9 mouse cellular contexts compared by ENCODE assay signal in the genomic region with DNA sequence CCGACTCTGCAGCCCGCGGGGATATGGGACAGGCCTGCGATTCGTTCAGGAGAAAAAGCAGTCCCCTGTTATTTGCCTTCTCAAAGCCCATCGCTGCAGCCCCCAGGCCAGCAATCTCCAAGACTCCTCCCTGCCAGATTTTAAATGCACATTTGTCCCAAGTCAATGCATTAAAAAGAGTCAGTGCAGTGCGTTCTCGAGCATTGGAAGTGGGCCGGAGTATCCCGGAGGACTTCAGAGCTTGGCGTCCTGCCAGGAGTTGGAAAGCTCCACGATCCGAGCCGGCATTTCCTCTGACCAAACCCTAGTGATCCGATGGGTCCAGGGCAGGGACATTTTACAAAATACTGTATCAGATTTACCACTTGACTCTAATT.
A peak's percentile ranks its signal among the peaks of the same experiment; 100 is the strongest.
DNase-seq lines count a peak whose midpoint lies in the region; ATAC-seq and TF ChIP-seq lines count a peak whose summit lies in the region.
"Had no signal": no experiment of that assay in that cellular context is flagged by ENCODE, and none has a peak within 500 bp of the region (broad histone marks: within the 10 kb centered on the region; RNA-seq: fewer than 3 reads in every experiment).

No protein-coding gene starts in this region.

- peak overlapping the region; percentile 79 for H3K4me3 ChIP-seq in E14TG2a.4 (replicated peaks; ENCODE audit: low read length)
- H3K4me3 ChIP-seq in forebrain, embryonic 13.5 days = peak overlapping the region; percentile 58
- peak overlapping the region; percentile 68 for H3K4me3 ChIP-seq in heart, embryonic 16.5 days (ENCODE audit: low read length)

- H3K4me1 ChIP-seq in E14TG2a.4 (replicated peaks; ENCODE audit: low read depth, low read length) = peaks cover 15% of the 10 kb centered on the region
- peaks cover 13% of the 10 kb centered on the region for H3K4me1 ChIP-seq in forebrain, embryonic 13.5 days
- peaks cover 11% of the 10 kb centered on the region for H3K4me1 ChIP-seq in heart, embryonic 16.5 days (ENCODE audit: control insufficient read depth, insufficient read depth, low read length)

- peaks cover 24% of the 10 kb centered on the region for H3K27me3 ChIP-seq in E14TG2a.4 (ENCODE audit: insufficient read depth, low read length)
- H3K27me3 ChIP-seq in forebrain, embryonic 13.5 days = no peaks in the 10 kb centered on the region
- H3K27me3 ChIP-seq in heart, embryonic 16.5 days (ENCODE audit: control insufficient read depth, insufficient read depth, low read length) = no peaks in the 10 kb centered on the region; the same call in 1 of the 2 replicates

- DNase-seq in brain, embryonic 18.5 days (ENCODE audit: low read depth, low spot score) = peak; percentile 30
- DNase-seq in kidney, postnatal 25 days = peak; percentile 74 to 82
- DNase-seq in lung, adult 18-20 months = peak; percentile 49 to 50
- DNase-seq in ovary, postnatal 14 days (ENCODE audit: low spot score) = peak; percentile 55

- ATAC-seq in forebrain, embryonic 13.5 days = peak; percentile 76
- peak; percentile 61; the same call in 1 of the 2 replicates for ATAC-seq in heart, embryonic 16.5 days (replicated peaks; ENCODE audit: extremely low read depth, insufficient read depth, low FRiP score)
- no peak for ATAC-seq in monocyte, adult 5-6 weeks (replicated peaks; ENCODE audit: insufficient number of reproducible peaks, low FRiP score, low TSS enrichment, poor library complexity, severe bottlenecking)

- peak overlapping the region; percentile 92 for H3K4me2 ChIP-seq in forebrain, embryonic 13.5 days
- H3K4me2 ChIP-seq in heart, embryonic 16.5 days (ENCODE audit: low read depth, low read length) = peak overlapping the region; percentile 98

- WGBS in forebrain, embryonic 13.5 days = 0% methylated on average over 15 of the region's 15 CpGs
- WGBS in heart, embryonic 16.5 days = under 1% methylated on average over 15 of the region's 15 CpGs

- H3K36me3 ChIP-seq in E14TG2a.4 (ENCODE audit: insufficient read depth, low read length) = 0 out of 2 replicates have a peak, but pooled peaks cover 3% of the 10 kb centered on the region
- H3K36me3 ChIP-seq in forebrain, embryonic 13.5 days (ENCODE audit: poor library complexity, severe bottlenecking) = no peaks in the 10 kb centered on the region
- no peaks in the 10 kb centered on the region for H3K36me3 ChIP-seq in heart, embryonic 16.5 days (ENCODE audit: control insufficient read depth, insufficient read depth)
- H3K36me3 ChIP-seq: G1E had no signal

- TF ChIP-seq CTCF in E14TG2a.4 (conservative IDR thresholded peaks at IDR 0.05; ENCODE audit: low read length) = no peak

- peak overlapping the region; percentile 83 for H3K9ac ChIP-seq in forebrain, embryonic 13.5 days
- H3K9ac ChIP-seq in heart, embryonic 16.5 days (ENCODE audit: low read length) = peak overlapping the region; percentile 76

- H3K9me3 ChIP-seq in E14TG2a.4 (ENCODE audit: low read length) = peaks cover 32% of the 10 kb centered on the region
- H3K9me3 ChIP-seq in forebrain, embryonic 13.5 days (replicated peaks) = 0 out of 2 replicates have a peak, but pooled peaks cover 3% of the 10 kb centered on the region
- H3K9me3 ChIP-seq in heart, embryonic 16.5 days (replicated peaks; ENCODE audit: control insufficient read depth, low read length) = no peaks in the 10 kb centered on the region
- H3K9me3 ChIP-seq: G1E had no signal

- H3K27ac ChIP-seq in forebrain, embryonic 13.5 days = peak overlapping the region; percentile 90
- peak overlapping the region; percentile 69 for H3K27ac ChIP-seq in heart, embryonic 16.5 days (ENCODE audit: low read length)
